Mouse (Mus musculus) erythroblast, embryonic 14.5 days (primary cell): ENCODE measurements around the gene Junb. TPM values are rescaled to one million over a fixed set of nuclear protein-coding genes. Genes with fewer than 3 reads are reported as not detected.

Source experiments
- H3K27me3 ChIP-seq: 2 replicates; pipeline ENCODE4 v1.6.1; 2012; ENCODE audit warnings: inconsistent platforms; ENCODE audit not compliant: control insufficient read depth
- H3K36me3 ChIP-seq: 2 replicates; pipeline ENCODE4 v1.6.1; 2012; ENCODE audit warnings: mild to moderate bottlenecking, inconsistent platforms; ENCODE audit not compliant: control insufficient read depth
- H3K4me1 ChIP-seq: 2 replicates; pipeline ENCODE4 v1.6.1; 2012; ENCODE audit warnings: inconsistent platforms; ENCODE audit not compliant: control insufficient read depth
- H3K4me3 ChIP-seq: replicated peaks from 2 replicates; pipeline ENCODE3; 2012; ENCODE audit warnings: moderate library complexity, mild to moderate bottlenecking, inconsistent platforms
- H3K9me3 ChIP-seq: 2 replicates; pipeline ENCODE4 v1.6.1; 2012; ENCODE audit warnings: low read length, inconsistent platforms, mixed read lengths; ENCODE audit not compliant: control insufficient read depth
- GATA1 ChIP-seq: IDR thresholded peaks from 2 replicates; pipeline ENCODE4 v1.6.1; 2012; ENCODE audit warnings: low read length, inconsistent platforms, mixed read lengths
- TAL1 ChIP-seq: IDR thresholded peaks from 3 replicates; pipeline ENCODE4 v1.6.1; 2012; ENCODE audit warnings: low read length, inconsistent platforms, mixed read lengths
- polyA plus RNA-seq: library from polyadenylated mRNA; stranded (reverse); fragments of >175 nt; gene quantifications from 2 replicates; pipeline ENCODE4 v1.2.3, GENCODE M21; 2012

The Junb gene
- polyA plus RNA-seq, 1 experiment = 9.6 TPM

DNA sequence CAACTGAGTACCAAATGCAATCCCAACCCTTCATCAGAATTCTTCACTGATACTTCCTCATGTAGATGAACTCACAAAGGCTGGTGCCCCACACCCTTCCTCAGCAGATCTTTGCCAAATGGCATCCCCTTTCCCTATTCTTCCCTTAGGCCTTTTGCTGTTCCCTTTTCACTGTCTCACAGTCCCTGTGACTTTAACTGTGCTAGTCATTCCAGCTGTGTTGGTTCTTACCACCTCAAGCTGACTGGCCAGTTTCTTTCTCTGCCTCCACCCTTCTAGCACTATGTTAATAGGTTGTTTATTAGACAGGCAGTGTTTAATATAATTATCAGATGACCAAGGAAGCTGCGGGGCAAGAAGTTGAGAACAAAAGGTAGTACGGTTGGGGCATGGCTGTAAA, 9.9 kb downstream of the Junb start:
- H3K27me3 ChIP-seq = no peaks in the 10 kb centered on the region
- peaks cover 78% of the 10 kb centered on the region for H3K4me1 ChIP-seq
- TF ChIP-seq TAL1 (no peak), GATA1 (no peak)
- peaks cover 67% of the 10 kb centered on the region for H3K36me3 ChIP-seq
- peaks cover 2% of the 10 kb centered on the region; the same call in 1 of the 2 replicates for H3K9me3 ChIP-seq
- peak overlapping the region; percentile 79 for H3K4me3 ChIP-seq

DNA sequence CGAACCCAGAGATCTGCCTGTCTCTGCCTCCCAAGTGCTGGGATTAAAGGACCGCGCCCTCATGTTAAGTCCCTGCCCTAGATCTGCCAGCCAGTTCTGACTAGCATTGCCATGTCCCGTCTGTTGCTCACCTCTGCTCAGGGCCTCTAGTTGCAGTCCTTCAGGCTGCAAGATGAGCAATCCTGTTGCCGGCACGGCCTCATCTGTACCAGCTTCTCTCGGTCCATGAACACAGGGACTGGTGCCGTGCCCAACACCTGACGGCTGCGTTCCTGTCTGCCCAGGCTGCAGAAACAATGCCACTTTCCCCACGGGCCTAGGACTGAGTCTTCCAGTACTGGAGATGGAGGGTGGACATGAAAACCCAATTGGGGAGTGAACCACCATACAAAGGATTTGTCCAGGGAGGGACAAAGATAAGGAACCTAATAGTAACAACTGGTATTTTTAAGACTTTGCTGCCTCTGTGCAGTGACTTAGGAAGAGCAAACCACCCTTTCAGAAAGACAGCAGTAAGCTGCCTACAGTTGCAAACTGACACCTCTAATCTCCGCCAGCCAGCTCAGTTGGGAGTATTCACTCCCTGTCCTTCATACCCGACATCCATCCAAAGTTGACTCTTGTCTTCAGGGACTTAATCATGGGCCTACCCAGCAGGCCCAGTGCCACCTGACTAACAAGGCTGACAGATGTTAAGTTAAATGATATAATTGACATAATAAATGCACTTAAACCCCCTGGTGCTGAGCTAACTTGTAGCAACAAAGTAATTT, 10.8 kb downstream of the Junb start:
- H3K4me1 ChIP-seq = peaks cover 73% of the 10 kb centered on the region
- H3K27me3 ChIP-seq = no peaks in the 10 kb centered on the region
- TF ChIP-seq TAL1 = peak; percentile 56
- no peak for TF ChIP-seq GATA1
- H3K36me3 ChIP-seq = peaks cover 64% of the 10 kb centered on the region
- peaks cover 2% of the 10 kb centered on the region; the same call in 1 of the 2 replicates for H3K9me3 ChIP-seq
- H3K4me3 ChIP-seq = peak overlapping the region; percentile 79

DNA sequence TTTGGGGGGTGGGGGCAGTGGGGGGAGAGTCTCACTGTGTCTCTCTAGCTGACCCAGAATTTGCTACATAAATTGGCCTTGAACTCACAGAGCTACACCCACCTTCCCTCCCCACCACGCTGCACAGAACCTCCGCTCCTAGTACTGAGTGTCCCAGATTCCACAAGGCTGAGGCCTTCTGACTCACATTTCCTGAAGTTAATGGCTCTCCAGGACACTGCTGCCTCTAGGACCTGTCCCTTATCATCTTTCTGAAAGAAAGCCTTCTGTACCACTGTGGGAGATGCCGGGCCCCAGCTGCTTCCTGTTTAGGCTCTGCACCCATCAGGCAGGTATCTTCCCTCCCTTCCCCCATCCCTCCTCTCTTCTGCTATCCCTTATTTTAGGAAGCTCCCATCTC, 11.9 kb downstream of the Junb start:
- no peak for TF ChIP-seq GATA1
- no peak for TF ChIP-seq TAL1
- Histone ChIP-seq H3K9me3 (peaks cover 2% of the 10 kb centered on the region; the same call in 1 of the 2 replicates), H3K27me3 (no peaks in the 10 kb centered on the region), H3K4me3 (peak overlapping the region; percentile 89), H3K4me1 (peaks cover 68% of the 10 kb centered on the region), H3K36me3 (peaks cover 64% of the 10 kb centered on the region)

DNA sequence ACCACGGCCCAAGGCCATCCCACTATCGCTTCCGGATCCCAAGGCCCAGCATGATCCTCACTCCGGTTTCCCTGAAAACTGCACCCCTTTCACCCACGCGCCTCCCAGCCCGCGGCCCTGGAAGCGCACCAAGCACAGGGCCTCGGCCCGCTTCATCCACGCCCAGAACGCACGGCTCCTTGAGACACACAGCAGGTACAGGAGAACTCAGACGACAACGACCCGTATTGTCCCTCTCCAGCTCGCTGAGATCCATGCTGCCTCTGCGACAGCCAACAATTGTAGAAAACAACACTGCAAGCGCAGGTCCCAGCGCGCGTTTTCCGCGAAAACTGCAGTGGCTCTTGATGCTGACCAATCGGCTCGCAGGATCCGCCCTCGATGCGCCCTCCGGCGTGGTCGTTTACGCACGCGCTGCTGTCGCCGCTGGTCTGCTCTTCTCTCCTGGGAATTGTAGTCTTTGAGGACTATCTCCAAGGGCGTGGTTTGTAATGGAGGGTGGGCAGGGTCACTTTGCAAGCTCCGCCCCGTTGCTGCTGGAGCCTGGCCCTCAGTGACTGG, 12.7 kb downstream of the Junb start:
- Histone ChIP-seq H3K27me3 (no peaks in the 10 kb centered on the region), H3K9me3 (peaks cover 2% of the 10 kb centered on the region; the same call in 1 of the 2 replicates), H3K36me3 (peaks cover 64% of the 10 kb centered on the region), H3K4me3 (peak overlapping the region; percentile 89), H3K4me1 (peaks cover 66% of the 10 kb centered on the region)
- TF ChIP-seq GATA1 (no peak), TAL1 (no peak)

DNA sequence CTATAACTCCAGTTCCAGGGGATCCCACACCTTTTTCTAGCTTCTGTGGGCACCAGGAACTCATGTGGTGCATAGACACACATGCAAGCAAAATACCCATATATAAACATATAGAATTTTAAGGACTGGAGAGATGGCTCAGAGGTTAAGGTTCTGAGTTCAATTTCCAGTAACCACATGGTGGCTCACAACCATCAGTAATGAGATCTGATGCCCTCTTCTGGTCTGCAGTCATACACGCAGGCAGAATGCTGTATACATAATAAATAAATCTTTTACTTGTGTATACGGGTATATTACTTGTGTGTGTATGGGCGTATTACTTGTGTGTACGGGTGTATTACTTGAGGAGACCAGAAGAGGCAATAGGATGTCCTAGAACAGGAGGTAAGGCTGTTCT, 14.6 kb downstream of the Junb start:
- Histone ChIP-seq H3K36me3 (peaks cover 66% of the 10 kb centered on the region), H3K9me3 (peaks cover 2% of the 10 kb centered on the region; the same call in 1 of the 2 replicates), H3K27me3 (no peaks in the 10 kb centered on the region), H3K4me1 (peaks cover 62% of the 10 kb centered on the region), H3K4me3 (peak overlapping the region; percentile 89)
- TF ChIP-seq GATA1 (no peak), TAL1 (no peak)

DNA sequence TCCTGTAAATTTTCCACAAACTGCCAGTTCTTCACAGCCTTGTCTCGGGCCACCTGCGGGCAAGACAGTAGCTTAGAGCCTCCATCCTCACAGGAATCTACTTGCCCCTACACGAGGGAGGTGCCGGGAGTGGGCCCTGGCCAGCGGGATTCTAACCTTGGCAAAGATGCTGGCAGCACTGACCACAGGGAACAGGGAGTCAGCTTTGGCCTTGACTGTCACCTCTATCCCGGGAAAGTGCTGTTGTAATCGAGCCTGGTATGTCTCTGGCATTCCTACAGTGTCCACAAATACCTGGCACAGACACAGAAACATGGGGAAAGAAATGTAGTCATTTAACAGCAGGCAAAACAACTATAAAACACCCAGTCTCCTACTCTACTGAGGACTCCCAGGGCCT, 18.7 kb downstream of the Junb start:
- H3K9me3 ChIP-seq = no peaks in the 10 kb centered on the region
- H3K27me3 ChIP-seq = no peaks in the 10 kb centered on the region
- H3K36me3 ChIP-seq = peaks cover 82% of the 10 kb centered on the region
- H3K4me3 ChIP-seq = no peak overlapping the region
- TF ChIP-seq TAL1 (no peak), GATA1 (no peak)
- peaks cover 26% of the 10 kb centered on the region for H3K4me1 ChIP-seq

DNA sequence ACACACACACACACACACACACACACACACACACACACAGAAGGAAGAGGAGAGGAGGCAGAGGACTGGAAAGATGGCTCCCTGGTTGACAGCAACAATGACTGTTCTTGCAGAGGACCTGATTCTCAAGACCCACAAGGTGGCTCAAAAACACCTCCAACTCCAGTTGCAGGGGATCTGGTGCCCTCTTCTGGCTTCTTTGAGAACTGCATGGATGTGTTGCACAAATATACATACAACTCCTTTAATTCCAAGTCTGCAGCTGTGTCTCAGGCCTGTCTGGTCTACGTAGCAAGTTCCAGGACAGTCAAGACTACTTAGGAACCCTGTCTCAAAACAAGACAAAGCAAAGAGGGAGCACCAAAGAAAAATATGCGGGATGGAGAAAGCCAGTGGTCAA, 21.8 kb downstream of the Junb start:
- H3K4me1 ChIP-seq = peaks cover 15% of the 10 kb centered on the region
- peaks cover 57% of the 10 kb centered on the region for H3K36me3 ChIP-seq

DNA sequence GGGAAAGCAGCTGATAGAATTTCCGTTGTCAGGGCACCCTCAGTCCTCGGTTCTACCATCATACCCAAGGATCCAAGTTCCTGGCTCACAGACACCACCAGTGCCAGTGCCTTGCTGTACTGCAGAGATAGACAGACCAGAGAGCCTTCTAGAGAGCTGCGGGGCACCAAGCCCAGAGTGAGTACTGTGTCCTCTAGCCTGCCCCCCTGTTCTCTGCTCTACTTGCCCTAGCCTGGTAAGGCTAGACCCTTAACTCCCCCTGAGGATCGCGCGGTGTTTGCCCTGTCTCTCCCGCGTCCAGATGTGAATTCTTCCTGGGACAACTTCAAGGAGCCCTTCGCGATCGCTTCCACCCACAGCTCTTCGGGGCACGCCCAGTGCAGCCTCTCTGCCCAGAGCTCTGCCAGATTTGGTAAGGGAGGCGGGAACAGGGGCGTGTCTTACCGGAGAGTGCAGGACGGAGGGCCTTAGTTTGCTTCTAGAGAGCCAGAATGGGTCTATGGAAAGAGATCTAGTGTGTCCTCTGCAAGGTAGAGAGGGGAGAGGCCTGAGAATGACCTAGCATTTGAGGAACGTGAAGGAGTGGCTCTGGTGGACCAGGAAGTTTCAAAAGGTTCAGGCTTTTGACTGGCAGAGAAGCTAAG, 25.8 kb downstream of the Junb start:
- Histone ChIP-seq H3K27me3 (peaks cover 55% of the 10 kb centered on the region), H3K4me3 (no peak overlapping the region)
- TF ChIP-seq GATA1 (no peak), TAL1 (no peak)

More for the DNA sequence above, 21.8 kb downstream of the Junb start:
- TF ChIP-seq GATA1 = no peak
- TF ChIP-seq TAL1 = no peak
- Histone ChIP-seq H3K27me3 (peaks cover 15% of the 10 kb centered on the region), H3K9me3 (no peaks in the 10 kb centered on the region), H3K4me3 (no peak overlapping the region)

DNA sequence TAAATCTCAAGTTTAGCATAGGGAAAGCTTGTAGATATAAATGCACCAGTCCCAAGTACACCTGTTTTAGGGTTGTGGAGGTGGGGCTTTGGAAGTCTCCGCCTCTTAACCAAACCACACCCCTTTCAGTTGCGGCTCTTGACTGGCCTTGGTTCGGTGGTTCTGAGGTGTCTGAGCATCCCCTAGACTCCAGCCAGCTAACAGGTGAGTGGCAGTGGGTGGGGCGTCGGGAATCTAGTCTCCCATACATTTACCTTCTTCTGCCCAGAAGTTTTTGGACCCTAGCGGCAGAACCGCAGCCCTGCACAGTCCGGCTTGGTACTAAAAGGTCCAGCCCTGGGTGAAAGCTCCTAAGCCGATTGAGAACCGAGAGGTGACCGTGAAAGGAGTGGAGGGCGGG, 28.8 kb downstream of the Junb start:
- TF ChIP-seq GATA1 (no peak), TAL1 (no peak)
- peaks cover 85% of the 10 kb centered on the region for H3K27me3 ChIP-seq
- H3K4me1 ChIP-seq = peaks cover 21% of the 10 kb centered on the region

More for the DNA sequence above, 25.8 kb downstream of the Junb start:
- Histone ChIP-seq H3K9me3 (no peaks in the 10 kb centered on the region), H3K36me3 (peaks cover 21% of the 10 kb centered on the region), H3K4me1 (peaks cover 8% of the 10 kb centered on the region)

More for the DNA sequence above, 28.8 kb downstream of the Junb start:
- H3K36me3 ChIP-seq = no peaks in the 10 kb centered on the region
- H3K4me3 ChIP-seq = no peak overlapping the region
- H3K9me3 ChIP-seq = peaks cover 15% of the 10 kb centered on the region; the same call in 1 of the 2 replicates
